In the genomic region with DNA sequence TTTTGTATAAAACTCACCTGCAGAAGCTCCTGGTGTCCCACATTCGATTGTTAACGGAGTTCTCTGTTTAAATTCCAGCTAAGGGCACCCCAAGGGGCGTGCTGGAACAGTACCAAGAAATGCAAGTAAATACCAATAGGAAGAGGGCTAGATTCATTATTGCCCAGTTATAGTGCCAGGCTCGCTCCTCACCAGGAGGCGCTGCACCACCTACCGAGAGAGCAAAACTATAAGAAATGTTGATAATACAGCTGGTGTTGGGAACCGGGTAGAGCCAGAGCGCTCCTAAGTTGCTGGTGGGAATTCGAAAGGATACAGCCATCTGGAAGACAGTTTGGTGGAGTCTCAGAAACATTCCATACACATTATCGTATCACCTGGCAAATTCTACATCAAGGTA, we compare ENCODE assay signal across 10 mouse cellular contexts. TPM values are rescaled to one million over a fixed set of nuclear protein-coding genes. Genes with fewer than 3 reads are reported as not detected.
DNase-seq lines count a peak whose midpoint lies in the region; ATAC-seq and TF ChIP-seq lines count a peak whose summit lies in the region.
"Had no signal": no experiment of that assay in that cellular context is flagged by ENCODE, and none has a peak within 500 bp of the region (broad histone marks: within the 10 kb centered on the region; RNA-seq: fewer than 3 reads in every experiment).

No protein-coding gene starts in this region.

- 85% methylated on average over 10 of the region's 10 CpGs for WGBS in kidney, postnatal 0 days
- 78% methylated on average over 10 of the region's 10 CpGs for WGBS in bone marrow, adult 2 months
- WGBS in lung, postnatal 0 days: 74% methylated on average over 10 of the region's 10 CpGs

- no peaks in the 10 kb centered on the region for H3K9me3 ChIP-seq in kidney, postnatal 0 days (replicated peaks; ENCODE audit: low read length)
- H3K9me3 ChIP-seq in lung, postnatal 0 days (ENCODE audit: low read length): no peaks in the 10 kb centered on the region
- H3K9me3 ChIP-seq: embryonic facial prominence, embryonic 15.5 days had no signal

- TF ChIP-seq POLR2A in bone marrow, adult 2 months (IDR thresholded peaks at IDR 0.05; ENCODE audit: borderline replicate concordance, control insufficient read depth, low read depth, low read length): no peak

- no peaks in the 10 kb centered on the region for H3K4me1 ChIP-seq in kidney, postnatal 0 days (replicated peaks; ENCODE audit: insufficient read depth, low read length)
- H3K4me1 ChIP-seq in bone marrow, adult 2 months (ENCODE audit: control insufficient read depth, insufficient read depth, low read length): no peaks in the 10 kb centered on the region
- no peaks in the 10 kb centered on the region for H3K4me1 ChIP-seq in lung, postnatal 0 days (ENCODE audit: insufficient read depth, low read depth, low read length)

- intact Hi-C loops in gastrocnemius, postnatal 36 days (cut with DNase I): loop anchor here (5.0 kb wide), 1 partner anchor 104 kb away; no protein-coding TSS in a partner anchor

- H3K27ac ChIP-seq in kidney, postnatal 0 days: no peak overlapping the region
- no peak overlapping the region for H3K27ac ChIP-seq in bone marrow, adult 2 months (ENCODE audit: control insufficient read depth, insufficient read depth, low read depth, low read length, poor library complexity)
- H3K27ac ChIP-seq in lung, postnatal 0 days (ENCODE audit: low read length): no peak overlapping the region
- H3K27ac ChIP-seq: embryonic facial prominence, embryonic 15.5 days; hindbrain, embryonic 14.5 days had no signal

- no peak for TF ChIP-seq EP300 in lung, postnatal 0 days (IDR thresholded peaks at IDR 0.05)

- no peak overlapping the region for H3K4me2 ChIP-seq in kidney, postnatal 0 days (ENCODE audit: low read length)
- no peak overlapping the region for H3K4me2 ChIP-seq in lung, postnatal 0 days (replicated peaks; ENCODE audit: low read depth, low read length)
- H3K4me2 ChIP-seq: embryonic facial prominence, embryonic 15.5 days; hindbrain, embryonic 14.5 days had no signal

- no peak for ATAC-seq in kidney, postnatal 0 days (replicated peaks; ENCODE audit: low FRiP score, low read depth)
- ATAC-seq in lung, postnatal 0 days: no peak

- peak; percentile 46; the same call in 1 of the 2 replicates for TF ChIP-seq CTCF in kidney, postnatal 0 days (IDR thresholded peaks at IDR 0.05; ENCODE audit: low read depth)
- TF ChIP-seq CTCF in bone marrow, adult 2 months (IDR thresholded peaks at IDR 0.05; ENCODE audit: control insufficient read depth, insufficient read depth, low read length): peak; percentile 24; the same call in 1 of the 2 replicates
- TF ChIP-seq CTCF in lung, postnatal 0 days (IDR thresholded peaks at IDR 0.05): peak; percentile 56

- no peaks in the 10 kb centered on the region for H3K27me3 ChIP-seq in kidney, postnatal 0 days (ENCODE audit: insufficient read depth, low read length)
- H3K27me3 ChIP-seq in lung, postnatal 0 days (replicated peaks; ENCODE audit: insufficient read depth, low read length): no peaks in the 10 kb centered on the region
- H3K27me3 ChIP-seq: embryonic facial prominence, embryonic 15.5 days had no signal

- no peak for DNase-seq in kidney, postnatal 0 days (ENCODE audit: low spot score)
- DNase-seq in kidney, postnatal 14 days: no peak
- peak; percentile 36 for DNase-seq in A20 (ENCODE audit: low read depth, low spot score)
- no peak for DNase-seq in lung, postnatal 0 days (ENCODE audit: low spot score)
- no peak for DNase-seq in ovary, postnatal 14 days (ENCODE audit: low spot score)
- no peak for DNase-seq in gastrocnemius, postnatal 36 days
- DNase-seq: midbrain, embryonic 14.5 days had no signal

- no peak overlapping the region for H3K9ac ChIP-seq in kidney, postnatal 0 days (ENCODE audit: low read depth, low read length)
- H3K9ac ChIP-seq in lung, postnatal 0 days (replicated peaks; ENCODE audit: low read depth): no peak overlapping the region
- H3K9ac ChIP-seq: embryonic facial prominence, embryonic 15.5 days; hindbrain, embryonic 14.5 days had no signal

- H3K4me3 ChIP-seq in kidney, postnatal 0 days (replicated peaks; ENCODE audit: low read depth, low read length): no peak overlapping the region
- no peak overlapping the region for H3K4me3 ChIP-seq in bone marrow, adult 2 months (replicated peaks; ENCODE audit: control insufficient read depth, low read depth, low read length)
- H3K4me3 ChIP-seq in lung, postnatal 0 days (ENCODE audit: low read depth, low read length): no peak overlapping the region
- H3K4me3 ChIP-seq: embryonic facial prominence, embryonic 15.5 days had no signal

- H3K36me3 ChIP-seq in kidney, postnatal 0 days (ENCODE audit: insufficient read depth, low read length): no peaks in the 10 kb centered on the region
- H3K36me3 ChIP-seq in lung, postnatal 0 days (ENCODE audit: insufficient read depth, low read length): no peaks in the 10 kb centered on the region
- H3K36me3 ChIP-seq: embryonic facial prominence, embryonic 15.5 days had no signal

RNA-seq across cellular contexts. Expression of a gene that starts 56.7 kb away (rescaled TPM):
- 2.0 and 2.2 TPM in 2 replicates for polyA plus RNA-seq in kidney, postnatal 0 days (2015; fragmentation: Nextera tagmentation; extraction: Ambion mirVana)
- 3.0 and 4.4 TPM in 2 replicates for polyA plus RNA-seq in bone marrow, adult 2 months (2011; ENCODE audit: insufficient read depth, insufficient read length, low replicate concordance, missing spikeins)
- polyA plus RNA-seq in lung, postnatal 0 days (2015; fragmentation: Nextera tagmentation; extraction: Ambion mirVana): 0.88 and 1.1 TPM in 2 replicates
- 1 to 10 TPM; 5.4 to 5.8 TPM for total RNA-seq in gastrocnemius, postnatal 36 days (2021)

RNA-seq across cellular contexts. Expression of a gene that starts 56.8 kb away (rescaled TPM):
- 30.0 and 32.5 TPM in 2 replicates for polyA plus RNA-seq in kidney, postnatal 0 days (2015; fragmentation: Nextera tagmentation; extraction: Ambion mirVana)
- 13.2 and 16.7 TPM in 2 replicates for polyA plus RNA-seq in bone marrow, adult 2 months (2011; ENCODE audit: insufficient read depth, insufficient read length, low replicate concordance, missing spikeins)
- polyA plus RNA-seq in lung, postnatal 0 days (2015; fragmentation: Nextera tagmentation; extraction: Ambion mirVana): 17.8 and 18.6 TPM in 2 replicates
- total RNA-seq in gastrocnemius, postnatal 36 days (2021): 10 to 100 TPM; 12.0 to 13.6 TPM
